Mouse (Mus musculus) gastrocnemius, postnatal 36 days (tissue): ENCODE measurements around the gene Cited4. TPM values are rescaled to one million over a fixed set of nuclear protein-coding genes. Genes with fewer than 3 reads are reported as not detected.

Experiments
- total RNA-seq, 2 experiments: library from RNA; stranded (reverse); gene quantifications; 2 replicates each; pipeline ENCODE4 v1.2.3; 2021

The Cited4 gene
- total RNA-seq, 2 experiments from 2014 or later, result 15.0 to 39.3 TPM

Other genes starting within 250 kb of the Cited4 start
- under 1 TPM in 1 of 2 experiments, not detected in 1; 0.15 TPM for gene Slfnl1, start 134.3 kb upstream of the Cited4 start, total RNA-seq
- gene Ctps, start 96.3 kb upstream of the Cited4 start, total RNA-seq, result 10 to 100 TPM; 12.5 to 12.9 TPM
- not detected for gene Gm8439, start 77.8 kb upstream of the Cited4 start, total RNA-seq
- 10 to 100 TPM; 18.6 to 18.9 TPM for gene Kcnq4, start 82.0 kb downstream of the Cited4 start, total RNA-seq
- 10 to 100 TPM; 37.9 to 40.1 TPM for gene Nfyc, start 165.0 kb downstream of the Cited4 start, total RNA-seq
- under 1 TPM in 1 of 2 experiments, not detected in 1; 0.05 TPM for gene Rims3, start 188.2 kb downstream of the Cited4 start, total RNA-seq